Mouse (Mus musculus) midbrain, embryonic 16.5 days (tissue): ENCODE data around the gene Vwce. TPM values are rescaled to one million over a fixed set of nuclear protein-coding genes. Genes with fewer than 3 reads are reported as not detected.

ENCODE experiments used
- ATAC-seq: fragments of 200-750 bp; cut with Nextera tagmentation; 2 replicates; pipeline ENCODE4 v1.8.0; 2017; ENCODE audit warnings: moderate TSS enrichment
- H3K27ac ChIP-seq: fragments of 300-500 bp; sonication (generic); 2 replicates; pipeline ENCODE4 v1.5.1; 2014; ENCODE audit warnings: mild to moderate bottlenecking, low read length, mixed read lengths
- H3K27me3 ChIP-seq: fragments of 300-500 bp; sonication (generic); 2 replicates; pipeline ENCODE4 v1.6.1; 2014; ENCODE audit warnings: low read depth, low read length, mixed read lengths; ENCODE audit not compliant: control insufficient read depth, insufficient read depth
- H3K36me3 ChIP-seq: fragments of 300-500 bp; sonication (generic); 2 replicates; pipeline ENCODE4 v1.6.1; 2014; ENCODE audit warnings: mild to moderate bottlenecking, low read length, moderate library complexity, mixed read lengths; ENCODE audit not compliant: control insufficient read depth, insufficient read depth
- H3K4me1 ChIP-seq: fragments of 300-500 bp; sonication (generic); 2 replicates; pipeline ENCODE4 v1.6.1; 2014; ENCODE audit warnings: mild to moderate bottlenecking, low read length, mixed read lengths; ENCODE audit not compliant: control insufficient read depth, insufficient read depth
- H3K4me2 ChIP-seq: fragments of 300-500 bp; sonication (generic); 2 replicates; pipeline ENCODE4 v1.6.1; 2014; ENCODE audit warnings: mild to moderate bottlenecking, low read length, mixed read lengths
- H3K4me3 ChIP-seq: fragments of 300-500 bp; sonication (generic); 2 replicates; pipeline ENCODE4 v1.5.1; 2014; ENCODE audit warnings: low read depth, mild to moderate bottlenecking, low read length, moderate library complexity, mixed read lengths
- H3K9ac ChIP-seq: fragments of 300-500 bp; sonication (generic); 2 replicates; pipeline ENCODE4 v1.6.1; 2014; ENCODE audit warnings: low read depth, low read length, mixed read lengths
- H3K9me3 ChIP-seq: fragments of 300-500 bp; sonication (generic); replicated peaks from 2 replicates; pipeline ENCODE4 v1.6.1; 2014; ENCODE audit warnings: mild to moderate bottlenecking, low read length, mixed read lengths; ENCODE audit not compliant: control insufficient read depth, poor library complexity, severe bottlenecking
- WGBS: fragments of 180-500 bp; shearing (Covaris S2); extraction: QIAGEN DNeasy Blood & Tissue Kit; methylation state at CpG from one replicate; pipeline ENCODE4 v1.1.7; 2014; 5-methylcytosine and 5-hydroxymethylcytosine counted together
- polyA plus RNA-seq: library from polyadenylated mRNA; unstranded; fragments of >200 nt; fragmentation: Nextera tagmentation; extraction: Ambion mirVana; gene quantifications from 2 replicates; pipeline ENCODE4 v1.2.1, GENCODE M21; 2015

Vwce gene
- polyA plus RNA-seq, 1 experiment from 2014 or later, result 2.0 TPM

DNA sequence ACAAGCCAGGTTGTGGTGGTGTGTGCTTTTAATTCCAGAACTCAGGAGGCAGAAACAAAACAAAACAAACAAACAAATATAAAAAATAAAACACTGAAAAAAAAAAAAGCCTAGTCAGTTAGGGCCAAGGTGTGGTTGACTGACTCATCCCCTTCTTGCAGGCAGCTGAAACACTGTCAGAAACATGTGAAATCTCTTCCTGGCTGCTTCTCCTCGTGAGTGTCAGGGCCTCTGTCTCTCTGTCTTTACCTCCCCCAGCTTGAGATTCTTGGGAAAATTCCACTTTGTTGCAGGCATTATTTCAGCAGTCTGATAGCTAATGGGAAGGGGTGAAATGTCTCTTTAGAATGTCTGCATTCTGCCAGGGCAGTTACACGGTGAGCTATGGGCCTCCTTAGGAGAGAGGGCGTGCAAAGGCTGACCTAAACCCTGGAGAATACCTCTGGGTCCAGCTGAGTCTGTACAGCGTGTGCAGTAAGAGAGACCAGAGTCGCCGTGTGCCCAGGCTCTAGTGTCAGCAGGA lies 31.7 kb upstream of the Vwce start:
- 2% methylated on average over 6 of the region's 6 CpGs for WGBS
- Histone ChIP-seq H3K27me3 (no peaks in the 10 kb centered on the region), H3K4me2 (peak overlapping the region; percentile 57), H3K9me3 (no peaks in the 10 kb centered on the region), H3K9ac (peak overlapping the region; percentile 69), H3K27ac (peak overlapping the region; percentile 87), H3K4me1 (peaks cover 27% of the 10 kb centered on the region), H3K36me3 (peaks cover 2% of the 10 kb centered on the region; the same call in 1 of the 2 replicates), H3K4me3 (peak overlapping the region; percentile 28)
- ATAC-seq, result peak; percentile 26; the same call in 1 of the 2 replicates

DNA sequence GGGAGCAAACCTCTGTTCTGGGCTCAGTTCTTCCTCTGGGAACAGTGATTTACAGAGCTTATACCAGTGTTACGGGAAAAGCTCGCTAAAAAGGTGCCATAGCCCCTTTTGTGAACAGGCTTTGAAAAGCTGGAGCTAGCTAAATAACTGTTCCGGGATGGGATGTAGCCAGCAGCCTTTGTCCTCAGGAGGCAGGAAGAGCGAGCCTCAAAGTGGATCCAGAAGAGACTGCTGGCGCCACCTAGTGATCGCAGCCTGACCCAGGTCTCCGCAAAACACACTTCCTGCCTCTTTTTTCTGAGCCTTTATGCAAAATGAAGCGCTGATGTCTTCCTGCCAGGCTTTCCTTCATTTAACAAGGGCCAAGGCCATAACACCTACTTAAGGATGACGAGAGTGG lies 31.2 kb upstream of the Vwce start:
- peaks cover 3% of the 10 kb centered on the region for H3K36me3 ChIP-seq
- peaks cover 27% of the 10 kb centered on the region for H3K4me1 ChIP-seq
- H3K9ac ChIP-seq, result peak overlapping the region; percentile 69
- peak overlapping the region; percentile 57 for H3K4me2 ChIP-seq
- H3K27ac ChIP-seq, result peak overlapping the region; percentile 87
- WGBS, result 2% methylated on average over 9 of the region's 9 CpGs
- peak; percentile 63; the same call in 1 of the 2 replicates for ATAC-seq
- no peaks in the 10 kb centered on the region for H3K27me3 ChIP-seq
- H3K4me3 ChIP-seq, result peak overlapping the region; percentile 28
- H3K9me3 ChIP-seq, result no peaks in the 10 kb centered on the region

DNA sequence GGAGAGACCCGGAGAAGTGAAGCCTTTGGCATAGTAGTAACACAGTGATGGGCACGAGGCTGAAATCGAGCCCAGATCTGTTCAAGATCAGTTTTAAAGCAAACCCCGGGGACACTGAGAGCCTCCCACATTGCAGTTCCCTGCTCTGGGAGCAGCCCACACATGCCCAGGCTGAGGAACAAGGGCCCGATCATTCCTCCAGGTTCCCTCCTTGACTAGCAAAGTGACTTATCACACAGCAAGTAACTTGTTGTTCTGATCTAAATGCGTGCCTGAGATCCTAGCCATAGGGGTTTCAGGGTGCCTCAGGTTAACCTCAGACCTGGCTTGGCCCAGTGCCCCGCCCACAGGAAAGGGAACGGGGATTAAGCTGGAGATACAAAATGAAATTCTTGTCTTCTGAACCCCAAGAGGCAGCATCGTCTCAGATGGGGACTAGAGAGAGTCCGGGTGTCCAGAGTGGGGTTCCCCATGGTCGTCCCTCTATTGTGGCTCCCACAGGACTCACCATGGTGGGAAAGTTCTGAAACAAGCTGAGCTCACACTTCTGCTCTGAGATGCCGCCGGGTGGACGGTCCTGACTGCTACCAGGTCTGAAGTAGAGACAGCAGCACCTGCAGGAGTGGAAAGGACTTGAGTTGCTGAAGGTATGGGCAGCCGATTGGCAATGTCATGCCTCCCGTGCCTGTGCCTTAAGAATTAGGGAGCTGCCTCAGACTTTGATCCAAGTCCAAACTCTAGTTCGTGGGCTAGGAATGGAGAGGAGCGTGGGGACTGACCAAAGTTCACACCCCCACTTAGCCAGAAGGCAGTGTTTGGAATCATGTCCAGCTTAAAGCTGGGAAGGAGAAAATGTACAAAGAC lies 30.1 kb upstream of the Vwce start:
- Histone ChIP-seq H3K4me3 (no peak overlapping the region), H3K9ac (no peak overlapping the region), H3K4me1 (peaks cover 31% of the 10 kb centered on the region), H3K27me3 (no peaks in the 10 kb centered on the region), H3K9me3 (no peaks in the 10 kb centered on the region), H3K36me3 (peaks cover 14% of the 10 kb centered on the region), H3K4me2 (no peak overlapping the region), H3K27ac (peak overlapping the region; percentile 90; the same call in 1 of the 2 replicates)
- ATAC-seq, result no peak
- 86% methylated on average over 18 of the region's 18 CpGs for WGBS

DNA sequence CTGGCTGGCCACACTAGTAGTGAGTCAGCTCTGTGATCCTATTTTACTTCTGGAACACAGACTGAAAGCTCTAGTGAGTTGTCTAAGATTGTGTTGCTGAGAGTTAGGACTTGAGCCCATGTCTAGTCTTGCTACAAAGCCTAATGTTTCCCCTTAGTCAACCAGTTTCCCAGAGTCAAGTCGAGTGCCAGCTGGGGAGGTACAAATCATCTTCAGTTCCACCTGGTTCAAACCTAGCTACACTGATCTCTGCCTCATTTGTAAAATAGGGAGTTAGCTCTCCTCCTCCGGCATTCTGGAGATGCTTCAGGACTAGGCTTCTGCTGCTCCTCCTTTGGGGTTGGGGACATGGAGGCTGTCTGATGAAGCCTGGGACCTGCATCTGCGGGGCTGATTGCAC lies 29.5 kb upstream of the Vwce start:
- Histone ChIP-seq H3K4me2 (peak overlapping the region; percentile 61), H3K27me3 (no peaks in the 10 kb centered on the region), H3K36me3 (peaks cover 17% of the 10 kb centered on the region), H3K9ac (peak overlapping the region; percentile 96), H3K4me1 (peaks cover 31% of the 10 kb centered on the region), H3K9me3 (no peaks in the 10 kb centered on the region), H3K27ac (peak overlapping the region; percentile 90), H3K4me3 (peak overlapping the region; percentile 96)
- no peak for ATAC-seq
- WGBS, result 59% methylated on average over 3 of the region's 3 CpGs

- peak within 1 kb of the TSS; percentile 86 for H3K4me2 ChIP-seq
- peaks cover 31% of the 10 kb centered on the region for H3K4me1 ChIP-seq
- H3K9ac ChIP-seq, result peak within 1 kb of the TSS; percentile 96
- H3K27ac ChIP-seq, result peak within 1 kb of the TSS; percentile 90
- peaks cover 23% of the 10 kb centered on the region for H3K36me3 ChIP-seq
- peak within 1 kb of the TSS; percentile 96 for H3K4me3 ChIP-seq
- ATAC-seq, result peak; percentile 97
- 0% methylated on average over 49 of the region's 49 CpGs for WGBS
- no peaks in the 10 kb centered on the region for H3K27me3 ChIP-seq
- H3K9me3 ChIP-seq, result no peaks in the 10 kb centered on the region
Observed at GRCm38 (mm10) chr19:10605293-10605900, 28.6 kb upstream of the Vwce start, which contains the start of the genes Ddb1 and Tkfc. TSS of gene Ddb1 (plus strand) at chr19:10605327. TSS of gene Tkfc (minus strand) at chr19:10605654.

GRCm38 (mm10) chr19:10605901-10606622 lies 28.0 kb upstream of the Vwce start:
- WGBS, result 7% methylated on average over 20 of the region's 20 CpGs
- Histone ChIP-seq H3K27me3 (no peaks in the 10 kb centered on the region), H3K4me3 (peak overlapping the region; percentile 96), H3K9me3 (no peaks in the 10 kb centered on the region), H3K27ac (peak overlapping the region; percentile 90), H3K4me1 (peaks cover 31% of the 10 kb centered on the region), H3K36me3 (peaks cover 29% of the 10 kb centered on the region), H3K4me2 (peak overlapping the region; percentile 86), H3K9ac (peak overlapping the region; percentile 96)
- no peak; the same call in 1 of the 2 replicates for ATAC-seq

- H3K9ac ChIP-seq, result no peak overlapping the region
- 89% methylated on average over 5 of the region's 5 CpGs for WGBS
- H3K9me3 ChIP-seq, result no peaks in the 10 kb centered on the region
- peaks cover 46% of the 10 kb centered on the region for H3K36me3 ChIP-seq
- ATAC-seq, result no peak
- H3K4me2 ChIP-seq, result no peak overlapping the region
- H3K4me3 ChIP-seq, result no peak overlapping the region
- H3K27ac ChIP-seq, result no peak overlapping the region
- no peaks in the 10 kb centered on the region for H3K27me3 ChIP-seq
- peaks cover 21% of the 10 kb centered on the region for H3K4me1 ChIP-seq
Observed at GRCm38 (mm10) chr19:10608573-10609240, 25.3 kb upstream of the Vwce start.

- no peaks in the 10 kb centered on the region for H3K9me3 ChIP-seq
- WGBS, result under 1% methylated on average over 21 of the region's 21 CpGs
- ATAC-seq, result peak; percentile 91
- peak overlapping the region; percentile 96 for H3K4me2 ChIP-seq
- peak overlapping the region; percentile 48 for H3K4me3 ChIP-seq
- peak overlapping the region; percentile 55; the same call in 1 of the 2 replicates for H3K27ac ChIP-seq
- no peaks in the 10 kb centered on the region; the same call in 1 of the 2 replicates for H3K27me3 ChIP-seq
- peaks cover 5% of the 10 kb centered on the region; the same call in 1 of the 2 replicates for H3K36me3 ChIP-seq
- peak overlapping the region; percentile 72 for H3K9ac ChIP-seq
- peaks cover 13% of the 10 kb centered on the region for H3K4me1 ChIP-seq
Observed at GRCm38 (mm10) chr19:10634872-10635318, 882 bp downstream of the Vwce start.
